Mouse (Mus musculus) stomach, embryonic 16.5 days (tissue): ENCODE results near the gene Plce1. TPM values are rescaled to one million over a fixed set of nuclear protein-coding genes. Genes with fewer than 3 reads are reported as not detected.

Experiments
- ATAC-seq: fragments of 200-750 bp; cut with Nextera tagmentation; 2 replicates; pipeline ENCODE4 v1.8.0; 2017; ENCODE audit warnings: moderate number of reproducible peaks, moderate TSS enrichment; ENCODE audit not compliant: insufficient read depth, low FRiP score
- H3K27ac ChIP-seq: fragments of 300-500 bp; sonication (generic); 2 replicates; pipeline ENCODE4 v1.5.1; 2014; ENCODE audit warnings: low read length
- H3K27me3 ChIP-seq: fragments of 300-500 bp; sonication (generic); 2 replicates; pipeline ENCODE4 v1.6.1; 2014; ENCODE audit warnings: low read length, control low read depth, mixed read lengths; ENCODE audit not compliant: control insufficient read depth, insufficient read depth
- H3K36me3 ChIP-seq: fragments of 300-500 bp; sonication (generic); 2 replicates; pipeline ENCODE4 v1.6.1; 2014; ENCODE audit warnings: low read length; ENCODE audit not compliant: control insufficient read depth, insufficient read depth
- H3K4me1 ChIP-seq: fragments of 300-500 bp; sonication (generic); 2 replicates; pipeline ENCODE4 v1.6.1; 2014; ENCODE audit warnings: low read length, control low read depth, mixed read lengths; ENCODE audit not compliant: control insufficient read depth, insufficient read depth
- H3K4me2 ChIP-seq: fragments of 300-500 bp; sonication (generic); 2 replicates; pipeline ENCODE4 v1.6.1; 2014; ENCODE audit warnings: low read depth, low read length, mixed read lengths
- H3K4me3 ChIP-seq: fragments of 300-500 bp; sonication (generic); replicated peaks from 2 replicates; pipeline ENCODE4 v1.5.1; 2014; ENCODE audit warnings: mild to moderate bottlenecking, low read length
- H3K9ac ChIP-seq: fragments of 300-500 bp; sonication (generic); 2 replicates; pipeline ENCODE4 v1.6.1; 2014; ENCODE audit warnings: low read length
- H3K9me3 ChIP-seq: fragments of 300-500 bp; sonication (generic); replicated peaks from 2 replicates; pipeline ENCODE4 v1.6.1; 2016; ENCODE audit warnings: low read length, control low read depth; ENCODE audit not compliant: control insufficient read depth
- WGBS: fragments of 180-500 bp; shearing (Covaris S2); extraction: QIAGEN DNeasy Blood & Tissue Kit; methylation state at CpG from one replicate; pipeline ENCODE4 v1.1.7; 2014; 5-methylcytosine and 5-hydroxymethylcytosine counted together
- polyA plus RNA-seq: library from polyadenylated mRNA; unstranded; fragments of >200 nt; fragmentation: Nextera tagmentation; extraction: Ambion mirVana; gene quantifications from 2 replicates; pipeline ENCODE4 v1.2.1, GENCODE M21; 2015

Gene Plce1
- polyA plus RNA-seq, 1 experiment from 2014 or later: 8.5 TPM

- Histone ChIP-seq H3K27me3 (no peaks in the 10 kb centered on the region), H3K4me1 (no peaks in the 10 kb centered on the region), H3K27ac (no peak overlapping the region), H3K36me3 (no peaks in the 10 kb centered on the region), H3K9me3 (no peaks in the 10 kb centered on the region; the same call in 1 of the 2 replicates), H3K4me2 (no peak overlapping the region), H3K9ac (no peak overlapping the region), H3K4me3 (no peak overlapping the region)
- WGBS: 77% methylated on average over 4 of the region's 4 CpGs
- ATAC-seq: no peak
Observed at GRCm38 (mm10) chr19:38460696-38461095, 20.2 kb upstream of the Plce1 start.

GRCm38 (mm10) chr19:38470257-38470893 is 10.5 kb upstream of the Plce1 start:
- Histone ChIP-seq H3K36me3 (no peaks in the 10 kb centered on the region), H3K4me1 (no peaks in the 10 kb centered on the region), H3K9ac (no peak overlapping the region), H3K9me3 (no peaks in the 10 kb centered on the region), H3K4me3 (no peak overlapping the region), H3K27ac (peak overlapping the region; percentile 81), H3K4me2 (no peak overlapping the region), H3K27me3 (no peaks in the 10 kb centered on the region)
- peak; percentile 80; the same call in 1 of the 2 replicates for ATAC-seq
- WGBS: 51% methylated on average over 10 of the region's 10 CpGs

- H3K9ac ChIP-seq: no peak overlapping the region
- H3K4me2 ChIP-seq: no peak overlapping the region
- peaks cover 4% of the 10 kb centered on the region; the same call in 1 of the 2 replicates for H3K4me1 ChIP-seq
- no peak overlapping the region for H3K4me3 ChIP-seq
- H3K36me3 ChIP-seq: no peaks in the 10 kb centered on the region
- peaks cover under 1% of the 10 kb centered on the region; the same call in 1 of the 2 replicates for H3K27me3 ChIP-seq
- WGBS: 47% methylated on average over 7 of the region's 7 CpGs
- no peak for ATAC-seq
- no peaks in the 10 kb centered on the region for H3K9me3 ChIP-seq
- H3K27ac ChIP-seq: no peak overlapping the region
Observed at GRCm38 (mm10) chr19:38475394-38475793, 5.5 kb upstream of the Plce1 start.

GRCm38 (mm10) chr19:38478286-38478685 is 2.6 kb upstream of the Plce1 start:
- no peak overlapping the region for H3K27ac ChIP-seq
- H3K27me3 ChIP-seq: peaks cover 4% of the 10 kb centered on the region; the same call in 1 of the 2 replicates
- H3K4me3 ChIP-seq: no peak overlapping the region
- H3K36me3 ChIP-seq: no peaks in the 10 kb centered on the region
- no peak overlapping the region for H3K4me2 ChIP-seq
- 63% methylated on average over 5 of the region's 5 CpGs for WGBS
- no peak overlapping the region for H3K9ac ChIP-seq
- ATAC-seq: no peak
- peaks cover 15% of the 10 kb centered on the region for H3K4me1 ChIP-seq
- H3K9me3 ChIP-seq: no peaks in the 10 kb centered on the region

- ATAC-seq: peak; percentile 60; the same call in 1 of the 2 replicates
- Histone ChIP-seq H3K36me3 (no peaks in the 10 kb centered on the region), H3K4me1 (peaks cover 15% of the 10 kb centered on the region), H3K27me3 (peaks cover 4% of the 10 kb centered on the region; the same call in 1 of the 2 replicates), H3K27ac (no peak overlapping the region), H3K9ac (no peak overlapping the region), H3K4me2 (0 out of 2 replicates have a peak overlapping the region, but pooled peaks have one; percentile 24), H3K4me3 (no peak overlapping the region), H3K9me3 (no peaks in the 10 kb centered on the region)
- WGBS: 41% methylated on average over 7 of the region's 7 CpGs
Observed at GRCm38 (mm10) chr19:38478948-38479347, 2.0 kb upstream of the Plce1 start.

- H3K36me3 ChIP-seq: no peaks in the 10 kb centered on the region
- no peak overlapping the region for H3K27ac ChIP-seq
- H3K4me3 ChIP-seq: no peak overlapping the region
- peaks cover 4% of the 10 kb centered on the region; the same call in 1 of the 2 replicates for H3K27me3 ChIP-seq
- ATAC-seq: no peak
- no peak overlapping the region for H3K9ac ChIP-seq
- peaks cover 15% of the 10 kb centered on the region for H3K4me1 ChIP-seq
- WGBS: 64% methylated on average over 5 of the region's 5 CpGs
- H3K4me2 ChIP-seq: no peak overlapping the region
- H3K9me3 ChIP-seq: no peaks in the 10 kb centered on the region
Observed at GRCm38 (mm10) chr19:38479473-38479872, 1.4 kb upstream of the Plce1 start.

- Histone ChIP-seq H3K27ac (no peak overlapping the region), H3K9ac (peak overlapping the region; percentile 78), H3K36me3 (no peaks in the 10 kb centered on the region), H3K27me3 (peaks cover 4% of the 10 kb centered on the region; the same call in 1 of the 2 replicates), H3K9me3 (no peaks in the 10 kb centered on the region), H3K4me1 (peaks cover 15% of the 10 kb centered on the region), H3K4me3 (peak overlapping the region; percentile 75), H3K4me2 (peak overlapping the region; percentile 70)
- ATAC-seq: no peak
- WGBS: 20% methylated on average over 12 of the region's 12 CpGs
Observed at GRCm38 (mm10) chr19:38480156-38480720, 671 bp upstream of the Plce1 start.

- Histone ChIP-seq H3K9ac (peak overlapping the region; percentile 78; the same call in 1 of the 2 replicates), H3K4me1 (peaks cover 15% of the 10 kb centered on the region), H3K4me2 (peak overlapping the region; percentile 70), H3K36me3 (no peaks in the 10 kb centered on the region), H3K4me3 (peak overlapping the region; percentile 75), H3K27ac (no peak overlapping the region), H3K27me3 (peaks cover 4% of the 10 kb centered on the region; the same call in 1 of the 2 replicates), H3K9me3 (no peaks in the 10 kb centered on the region)
- 23% methylated on average over 8 of the region's 8 CpGs for WGBS
- ATAC-seq: no peak
Observed at GRCm38 (mm10) chr19:38481906-38482305, 997 bp downstream of the Plce1 start.

- Histone ChIP-seq H3K27me3 (peaks cover 4% of the 10 kb centered on the region; the same call in 1 of the 2 replicates), H3K4me3 (peak overlapping the region; percentile 75)
- WGBS: 25% methylated on average over 19 of the region's 19 CpGs
Observed at GRCm38 (mm10) chr19:38482406-38483181, 1.7 kb downstream of the Plce1 start.

More at GRCm38 (mm10) chr19:38482406-38483181, 1.7 kb downstream of the Plce1 start:
- Histone ChIP-seq H3K36me3 (no peaks in the 10 kb centered on the region), H3K27ac (no peak overlapping the region), H3K4me2 (peak overlapping the region; percentile 70), H3K4me1 (peaks cover 15% of the 10 kb centered on the region), H3K9me3 (no peaks in the 10 kb centered on the region), H3K9ac (peak overlapping the region; percentile 2; the same call in 1 of the 2 replicates)
- no peak for ATAC-seq
